Mouse (Mus musculus): ENCODE results near the gene Zp2. TPM values are rescaled to one million over a fixed set of nuclear protein-coding genes. Genes with fewer than 3 reads are reported as not detected.

Zp2 gene
- total RNA-seq (2021): under 1 TPM in 1 of 2 experiments, not detected in 1; 0.30 TPM
- long read RNA-seq, experiment 1: 0 reads
- long read RNA-seq, experiment 2: 0 reads

GRCm38 (mm10) chr7:120145191-120145590, at the start of gene Zp2:
Gene Zp2 (minus strand): TSS chr7:120145291.
- no peak for DNase-seq (ENCODE audit: low spot score in 2 of 2)

- DNase-seq (ENCODE audit: low spot score in 2 of 2): no peak
Measured at GRCm38 (mm10) chr7:120192816-120193215, 47.7 kb upstream of the Zp2 start.

GRCm38 (mm10) chr7:120192207-120192606, 47.1 kb upstream of the Zp2 start:
- no peak for DNase-seq (ENCODE audit: low spot score in 2 of 2)

GRCm38 (mm10) chr7:120190150-120190665, 45.1 kb upstream of the Zp2 start:
- DNase-seq (ENCODE audit: low spot score in 2 of 2): no peak

- DNase-seq (ENCODE audit: low spot score in 2 of 2): no peak
Measured at GRCm38 (mm10) chr7:120189369-120190149, 44.5 kb upstream of the Zp2 start.

- DNase-seq (ENCODE audit: low spot score in 2 of 2): no peak
Measured at GRCm38 (mm10) chr7:120188946-120189345, 43.9 kb upstream of the Zp2 start.

GRCm38 (mm10) chr7:120182891-120183290, 37.8 kb upstream of the Zp2 start:
- no peak for DNase-seq (ENCODE audit: low spot score in 2 of 2)

GRCm38 (mm10) chr7:120181401-120182230, 36.5 kb upstream of the Zp2 start:
- DNase-seq (ENCODE audit: low spot score in 2 of 2): no peak

GRCm38 (mm10) chr7:120180547-120180946, 35.5 kb upstream of the Zp2 start:
- no peak for DNase-seq (ENCODE audit: low spot score in 2 of 2)

GRCm38 (mm10) chr7:120178935-120179334, 33.8 kb upstream of the Zp2 start:
- DNase-seq (ENCODE audit: low spot score in 2 of 2): no peak

GRCm38 (mm10) chr7:120177611-120178010, 32.5 kb upstream of the Zp2 start:
- DNase-seq (ENCODE audit: low spot score in 2 of 2): no peak

GRCm38 (mm10) chr7:120174723-120175504, 29.8 kb upstream of the Zp2 start:
- DNase-seq (ENCODE audit: low spot score in 2 of 2): no peak

GRCm38 (mm10) chr7:120173603-120174244, 28.6 kb upstream of the Zp2 start, which contains the start of gene Anks4b:
Gene Anks4b (plus strand): TSS chr7:120173858.
- no peak for DNase-seq (ENCODE audit: low spot score in 2 of 2)

GRCm38 (mm10) chr7:120172188-120172700, 27.2 kb upstream of the Zp2 start:
- DNase-seq (ENCODE audit: low spot score in 2 of 2): no peak

- no peak for DNase-seq (ENCODE audit: low spot score in 2 of 2)
Measured at GRCm38 (mm10) chr7:120163581-120164251, 18.6 kb upstream of the Zp2 start.

- no peak for DNase-seq (ENCODE audit: low spot score in 2 of 2)
Measured at GRCm38 (mm10) chr7:120158121-120158613, 13.1 kb upstream of the Zp2 start.

GRCm38 (mm10) chr7:120157575-120158061, 12.5 kb upstream of the Zp2 start:
- no peak for DNase-seq (ENCODE audit: low spot score in 2 of 2)

- no peak for DNase-seq (ENCODE audit: low spot score in 2 of 2)
Measured at GRCm38 (mm10) chr7:120156841-120157409, 11.8 kb upstream of the Zp2 start.

GRCm38 (mm10) chr7:120150898-120151297, 5.8 kb upstream of the Zp2 start:
- DNase-seq (ENCODE audit: low spot score in 2 of 2): no peak

Measured in left cerebral cortex, adult 18-20 months (tissue).